Mouse (Mus musculus): Measurements from ENCODE around the gene Sap30bp.

Gene Sap30bp

DNA sequence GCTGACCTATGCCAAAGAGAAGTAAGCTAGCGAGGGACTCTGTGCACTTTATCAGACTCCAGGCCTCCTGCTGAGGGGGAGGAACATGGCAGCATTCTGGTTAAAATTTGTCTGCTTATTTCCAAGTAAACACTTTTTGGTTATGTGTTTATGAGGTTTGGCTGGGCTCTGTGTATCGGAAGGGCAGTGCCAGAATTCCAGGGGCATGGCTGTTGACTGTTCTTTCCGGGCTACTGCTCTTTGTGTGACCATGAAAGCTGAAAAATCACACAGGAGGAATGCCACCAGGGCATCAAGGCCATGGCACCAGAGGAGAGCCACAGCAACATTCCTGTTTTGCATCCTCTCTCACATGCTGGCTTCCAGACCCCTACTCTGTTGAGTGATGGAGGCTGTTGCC is 27.0 kb upstream of the Sap30bp start:
- DNase-seq = no peak

DNA sequence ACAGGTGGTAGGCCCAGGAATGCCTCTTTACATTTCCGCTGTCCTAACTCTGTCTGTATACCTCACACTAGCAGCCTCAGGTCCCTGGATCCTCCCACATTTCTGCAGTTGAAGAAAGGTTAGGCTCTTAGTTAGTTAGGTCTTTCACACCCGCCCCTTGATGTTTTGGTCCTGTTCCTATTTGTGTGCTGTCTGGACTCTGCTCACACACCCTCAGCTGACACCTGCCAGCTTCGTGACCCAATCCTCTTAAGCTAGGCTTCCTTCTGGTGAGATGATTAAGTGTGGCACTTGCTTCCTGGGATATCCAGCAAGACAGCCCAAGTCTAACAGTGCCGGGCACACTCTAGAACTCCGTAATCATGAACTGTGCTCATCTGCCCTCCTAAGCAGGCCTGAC is 26.6 kb upstream of the Sap30bp start:
- DNase-seq = no peak

DNA sequence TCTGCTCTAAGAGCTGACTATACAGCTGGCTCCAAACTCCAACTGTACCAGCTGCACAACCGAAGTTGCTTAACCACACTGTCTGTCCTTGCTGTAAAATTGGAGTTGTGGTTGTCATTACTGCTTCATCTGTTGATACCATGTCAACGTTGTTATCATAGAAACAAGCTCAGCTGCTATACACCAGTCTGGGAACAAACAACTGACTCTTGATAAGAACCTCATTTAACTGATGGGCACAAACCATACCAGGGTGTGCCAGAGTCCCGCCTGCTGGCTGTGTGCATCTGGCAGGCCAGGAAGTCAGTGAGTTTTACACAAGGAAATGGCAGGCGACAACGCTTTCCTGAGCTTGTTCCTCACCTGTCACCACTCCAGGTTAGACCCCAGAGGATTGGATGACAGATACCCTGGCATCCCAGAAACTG is 21.9 kb upstream of the Sap30bp start:
- no peak for DNase-seq

DNA sequence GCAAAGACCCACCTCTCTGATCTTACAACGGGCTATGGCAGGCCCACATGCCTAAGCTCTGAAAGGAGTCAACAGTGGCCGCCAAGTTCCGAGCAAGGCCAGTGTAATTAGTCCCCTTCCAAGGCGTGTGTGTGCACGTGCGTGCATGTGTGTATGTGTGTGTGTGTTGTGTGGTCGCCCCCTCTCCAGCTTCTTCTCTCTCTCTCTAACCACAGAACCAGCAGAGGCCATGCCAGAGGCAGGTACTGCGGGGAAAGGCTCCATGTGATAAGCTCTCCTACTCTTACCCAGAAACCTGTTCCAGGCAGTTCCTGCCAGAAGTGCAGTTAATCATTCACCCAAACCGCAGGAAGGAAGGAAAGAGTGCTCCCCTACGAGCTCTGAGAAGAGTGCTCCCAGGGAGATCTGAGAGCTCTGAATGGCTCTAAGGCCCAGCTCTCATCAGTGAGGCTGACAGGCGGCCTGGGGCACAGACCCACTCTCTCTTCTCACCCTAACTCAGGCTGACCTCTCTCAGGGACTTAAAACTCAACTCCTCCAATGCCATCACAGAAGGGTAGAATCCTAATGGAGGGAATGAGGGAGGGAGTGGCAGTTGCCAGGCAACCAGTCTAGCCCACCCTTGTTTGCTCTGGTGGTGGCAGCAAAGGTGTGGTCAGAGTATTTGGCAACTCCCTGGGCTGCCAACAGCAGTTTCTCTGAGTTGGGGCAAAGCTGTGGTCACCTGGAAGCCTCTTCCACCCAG is 21.3 kb upstream of the Sap30bp start, which contains the start of gene Smim6:
Gene Smim6 (plus strand): TSS at position 386 of the 745 bp plus-strand sequence.
- DNase-seq = no peak

DNA sequence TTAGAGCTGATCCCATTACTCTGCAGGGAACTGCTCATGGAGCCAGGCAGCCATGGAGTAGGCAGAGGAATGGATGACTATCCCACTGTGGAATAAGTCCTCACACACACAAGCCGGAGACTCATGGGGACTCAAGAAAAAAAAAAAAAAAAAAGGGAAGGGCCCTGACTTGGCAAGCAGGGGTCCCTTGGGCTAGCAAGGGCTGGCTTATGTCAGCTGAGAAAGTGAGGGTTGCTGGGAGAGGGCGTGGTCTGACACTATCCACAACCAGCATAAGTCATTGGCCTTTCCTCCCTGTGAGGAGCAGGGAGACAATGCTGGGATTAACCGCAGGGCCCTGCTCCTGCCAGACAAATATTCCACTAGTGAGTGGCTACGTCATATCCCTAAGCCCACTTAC is 16.5 kb upstream of the Sap30bp start:
- no peak for DNase-seq

DNA sequence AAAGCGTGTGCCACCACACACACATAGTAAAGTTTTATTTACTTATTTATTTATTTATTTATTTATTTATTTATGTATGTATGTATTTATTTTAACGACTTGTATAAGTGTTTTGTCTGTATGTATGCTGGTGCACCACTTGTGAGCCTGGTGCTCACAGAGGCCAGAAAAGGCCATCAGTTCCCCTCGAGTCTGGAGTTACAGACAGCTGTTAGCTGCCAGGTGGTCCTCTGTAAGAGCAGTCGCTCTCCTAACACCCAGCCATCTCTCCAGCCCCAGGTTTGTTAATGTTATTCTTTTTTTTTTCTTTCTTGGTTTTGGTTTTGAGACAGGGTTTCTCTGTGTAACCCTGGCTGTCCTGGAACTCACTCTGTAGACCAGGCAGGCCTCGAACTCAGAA is 14.4 kb upstream of the Sap30bp start:
- no peak for DNase-seq

DNA sequence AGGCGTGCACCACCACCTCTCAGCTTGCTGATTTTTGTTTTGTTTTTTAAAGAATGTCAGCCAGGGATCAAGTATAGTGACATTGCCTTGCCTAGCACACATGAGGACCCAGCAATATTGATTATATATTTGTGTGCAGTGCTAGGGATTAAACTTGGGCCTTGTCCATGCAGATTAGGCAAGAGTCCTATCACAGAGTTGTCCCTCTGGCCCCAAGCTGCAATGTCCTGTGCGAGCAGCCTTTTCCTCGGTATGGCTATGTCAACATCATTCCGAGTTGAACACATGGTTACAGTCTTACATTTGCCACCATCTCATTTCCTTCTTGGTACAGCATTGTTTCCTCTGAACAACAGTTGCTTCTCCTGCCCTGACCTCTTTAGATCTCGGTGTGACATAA is 14.0 kb upstream of the Sap30bp start:
- DNase-seq = no peak

DNA sequence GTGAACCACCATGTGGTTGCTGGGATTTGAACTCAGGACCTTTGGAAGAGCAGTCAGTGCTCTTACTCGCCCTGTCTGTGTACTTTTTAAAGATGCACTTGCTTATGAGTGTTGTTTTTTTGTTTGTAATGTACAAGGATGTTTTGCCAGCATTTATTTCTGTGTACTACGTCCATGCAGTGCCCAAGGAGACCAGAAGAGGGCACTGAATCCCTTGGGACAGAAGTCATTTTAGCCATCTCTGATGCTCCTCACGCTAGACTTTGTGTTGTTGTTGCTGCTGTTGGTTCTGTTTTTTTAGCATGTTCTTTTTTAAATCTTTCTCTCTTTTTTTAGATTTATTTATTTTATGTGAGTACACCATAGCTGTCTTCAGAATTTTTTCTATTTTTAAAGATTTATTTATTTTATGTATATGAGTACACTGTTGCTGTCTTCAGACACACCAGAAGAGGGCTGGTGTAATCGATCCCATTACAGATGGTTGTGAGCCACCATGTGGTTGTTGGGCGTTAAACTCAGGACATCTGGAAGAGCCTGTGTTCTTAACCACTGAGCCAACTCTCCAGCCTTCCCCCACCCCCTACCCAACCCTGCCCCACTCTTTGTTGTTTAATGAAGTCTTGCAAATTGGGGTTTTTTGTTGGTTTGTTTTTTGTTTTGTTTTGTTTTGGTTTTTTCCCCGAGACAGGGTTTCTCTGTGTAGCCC is 12.8 kb upstream of the Sap30bp start:
- peak; percentile 69 for DNase-seq

DNA sequence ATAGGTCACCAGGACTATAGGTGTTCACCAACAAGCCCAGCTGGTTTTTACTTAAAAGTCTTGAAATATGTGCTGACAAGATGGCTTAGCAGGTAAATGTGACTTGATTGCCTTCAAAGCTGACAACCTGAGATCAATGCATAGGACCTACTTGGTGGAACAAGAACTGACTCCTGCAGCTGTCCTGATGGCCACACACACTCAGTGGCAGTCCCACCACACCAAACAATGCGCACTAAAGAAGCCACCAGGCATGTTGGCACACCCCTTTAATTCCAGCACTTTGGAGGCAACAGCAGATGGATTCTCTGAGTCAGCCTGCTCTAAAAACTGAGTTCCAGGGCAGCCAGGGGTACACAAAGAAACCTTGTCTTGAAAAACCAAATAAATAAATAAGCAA is 11.1 kb upstream of the Sap30bp start:
- DNase-seq = no peak

DNA sequence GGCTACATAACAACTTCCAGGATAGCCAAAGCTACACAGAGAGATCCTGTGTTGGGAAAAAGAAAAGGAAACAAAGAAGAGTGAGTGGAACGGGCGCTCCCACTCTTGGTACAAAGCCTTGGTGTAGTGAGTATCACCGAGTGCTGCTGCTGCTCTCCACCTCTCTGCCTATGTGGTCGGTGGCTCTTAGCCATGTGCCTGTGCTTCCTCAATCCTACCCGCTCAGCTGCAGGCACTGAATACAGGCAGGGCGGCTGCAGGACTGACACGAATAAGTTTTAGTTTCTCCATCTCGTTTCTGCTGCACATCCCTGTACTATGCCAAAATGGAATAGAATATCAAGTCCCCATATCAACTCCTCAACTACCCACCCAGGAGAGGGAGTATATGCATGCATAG is 4.1 kb upstream of the Sap30bp start:
- peak; percentile 6 for DNase-seq

DNA sequence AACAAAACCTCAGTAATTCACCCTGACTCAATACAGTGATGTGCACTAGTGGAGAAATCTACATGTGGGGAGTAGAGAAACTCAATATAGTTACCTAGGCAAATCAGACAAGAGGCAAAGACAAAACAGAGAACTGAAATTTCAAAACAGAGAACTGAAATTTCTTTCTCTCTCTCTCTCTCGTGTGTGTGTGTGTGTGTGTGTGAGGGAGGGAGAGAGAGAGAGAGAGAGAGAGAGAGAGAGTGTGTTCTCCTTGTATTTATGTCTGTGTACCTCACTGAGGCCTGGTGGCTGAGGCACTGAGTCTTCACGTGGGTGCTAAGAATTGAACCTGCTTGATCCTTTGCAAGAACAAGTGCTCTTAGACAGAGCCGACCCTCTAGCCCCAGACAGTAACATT is 3.3 kb upstream of the Sap30bp start:
- DNase-seq = no peak

DNA sequence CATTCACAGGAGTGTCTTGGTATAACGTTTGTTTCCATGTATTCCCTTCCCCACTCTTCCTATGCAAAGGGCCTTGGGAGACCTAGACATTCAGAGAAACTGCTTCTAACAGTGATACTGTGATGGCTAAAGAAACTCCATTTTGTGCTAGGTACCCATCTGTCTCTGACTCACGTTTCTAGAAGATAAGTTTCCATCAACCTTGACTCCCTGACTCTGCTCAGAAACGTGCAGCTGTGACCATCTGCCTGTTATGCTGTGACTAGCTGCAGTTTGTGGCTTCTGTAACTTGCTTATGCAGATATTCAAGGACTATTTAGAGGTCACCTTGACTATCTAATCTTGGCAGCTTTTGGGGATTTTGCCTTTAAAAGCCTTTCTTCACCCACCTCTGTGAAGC is 1.8 kb upstream of the Sap30bp start:
- DNase-seq = no peak

DNA sequence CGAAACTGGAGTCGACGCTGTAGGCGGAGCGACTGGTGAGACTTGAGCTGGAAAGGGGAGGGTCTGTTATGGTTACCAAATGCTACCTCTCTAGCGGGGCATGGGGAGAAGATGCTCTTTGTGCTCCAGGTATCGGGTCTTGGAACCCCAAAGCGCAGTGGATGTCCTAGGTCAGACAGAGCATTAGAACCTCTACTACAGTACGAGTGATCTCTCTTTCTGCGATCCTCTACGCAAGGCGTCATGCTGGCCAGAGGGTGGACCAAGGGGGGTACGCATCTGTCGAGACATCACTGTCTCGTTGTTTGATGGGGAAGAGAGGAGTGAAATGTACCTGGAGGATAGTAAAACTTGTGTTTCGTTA is 647 bp downstream of the Sap30bp start:
- DNase-seq = no peak

DNA sequence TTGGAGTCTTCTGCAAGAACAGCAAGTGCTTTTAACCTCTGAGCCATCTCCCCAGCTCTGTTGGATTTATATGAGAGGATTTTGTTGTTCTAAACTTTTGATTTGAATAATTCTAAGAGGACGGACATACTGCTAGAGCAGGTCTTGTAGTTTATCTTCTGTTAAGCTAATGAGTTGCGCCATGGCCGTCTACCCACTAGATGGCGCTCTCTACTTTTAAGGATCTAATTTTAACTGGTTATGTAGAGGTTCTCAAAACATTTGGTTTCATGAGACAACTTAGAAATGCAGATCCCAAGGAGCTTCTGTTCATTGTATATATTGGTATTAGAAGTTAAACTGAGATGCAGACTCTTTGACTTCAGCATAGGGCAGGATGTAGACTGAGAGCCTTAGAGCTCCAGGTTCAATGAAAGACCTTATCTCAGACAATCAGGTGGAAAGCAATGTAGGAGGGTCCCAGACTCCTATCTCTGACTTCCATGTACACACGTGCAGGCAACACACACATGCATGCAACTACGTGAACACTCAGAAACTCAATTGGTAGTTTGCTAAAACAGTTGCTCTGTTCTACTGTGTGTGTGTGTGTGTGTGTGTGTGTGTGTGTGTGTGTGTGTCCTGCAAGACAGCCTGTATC is 6.7 kb downstream of the Sap30bp start:
- peak; percentile 75 for DNase-seq

DNA sequence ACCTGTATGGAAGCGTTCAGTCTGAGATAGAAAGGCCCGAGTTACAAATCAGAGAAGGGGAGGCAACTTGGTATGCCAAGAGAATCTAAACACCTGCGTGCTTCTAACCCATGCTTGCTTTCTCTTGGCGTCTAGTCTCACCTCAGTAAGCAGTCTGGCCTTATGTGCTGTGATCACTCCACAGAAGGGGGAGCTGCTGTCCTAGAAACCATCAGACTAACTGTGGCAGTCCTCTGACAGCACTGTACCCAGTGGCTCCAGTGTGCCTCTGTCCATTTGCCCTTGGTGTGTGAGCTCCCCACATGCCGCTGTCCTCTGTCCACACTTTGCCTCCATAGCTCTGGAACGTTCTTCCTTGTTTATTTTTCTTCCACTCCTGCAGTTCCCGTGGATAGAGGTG is 8.9 kb downstream of the Sap30bp start:
- DNase-seq = no peak

DNA sequence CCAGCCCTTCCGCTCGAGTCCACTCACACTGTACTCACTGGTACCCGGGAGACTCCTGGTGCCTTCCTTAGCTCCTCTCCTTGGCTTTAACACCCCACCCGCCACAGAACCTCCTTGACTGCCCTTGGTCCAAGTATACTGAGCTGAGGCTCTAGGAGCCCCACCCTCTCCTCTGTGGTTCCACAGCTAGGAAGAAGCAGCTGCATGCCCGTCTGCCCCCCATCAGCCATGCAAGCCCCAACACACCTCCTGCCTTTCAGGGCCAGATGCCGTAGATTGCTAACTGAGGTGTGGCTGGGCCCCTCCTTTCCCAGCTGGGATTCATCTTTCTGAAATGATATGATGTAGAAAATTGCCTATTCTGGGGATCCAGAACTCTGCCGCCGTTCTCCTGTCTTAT is 12.2 kb downstream of the Sap30bp start:
- no peak for DNase-seq

DNA sequence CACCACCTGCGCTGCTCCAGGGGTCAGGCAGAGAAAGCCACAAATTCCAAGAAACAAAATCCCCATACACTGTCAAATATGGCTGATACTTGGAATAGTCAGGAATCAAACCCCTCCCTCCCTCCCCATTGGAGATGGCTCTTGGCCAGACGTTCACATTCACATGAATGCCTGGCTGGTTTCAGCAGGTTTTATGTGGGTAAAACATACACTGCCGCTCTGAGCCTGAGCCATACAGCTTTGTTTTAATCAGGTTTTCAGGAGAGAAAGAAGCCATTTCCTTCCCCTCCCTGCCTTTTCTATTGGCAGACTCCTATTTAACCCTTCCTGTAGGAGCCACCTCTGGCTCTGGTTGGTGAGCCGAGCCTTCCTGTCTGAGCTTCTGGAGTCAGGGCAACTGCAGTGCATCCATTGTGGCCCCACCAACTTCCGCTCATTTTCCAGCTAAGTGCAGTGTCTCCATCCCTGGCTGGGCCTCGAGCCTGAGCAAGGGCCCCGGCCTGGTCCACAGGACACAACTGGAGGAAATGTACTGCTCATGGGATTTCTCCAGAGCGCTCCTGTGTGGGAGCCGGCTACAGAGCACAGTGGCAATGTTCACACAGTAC is 13.2 kb downstream of the Sap30bp start:
- no peak for DNase-seq

DNA sequence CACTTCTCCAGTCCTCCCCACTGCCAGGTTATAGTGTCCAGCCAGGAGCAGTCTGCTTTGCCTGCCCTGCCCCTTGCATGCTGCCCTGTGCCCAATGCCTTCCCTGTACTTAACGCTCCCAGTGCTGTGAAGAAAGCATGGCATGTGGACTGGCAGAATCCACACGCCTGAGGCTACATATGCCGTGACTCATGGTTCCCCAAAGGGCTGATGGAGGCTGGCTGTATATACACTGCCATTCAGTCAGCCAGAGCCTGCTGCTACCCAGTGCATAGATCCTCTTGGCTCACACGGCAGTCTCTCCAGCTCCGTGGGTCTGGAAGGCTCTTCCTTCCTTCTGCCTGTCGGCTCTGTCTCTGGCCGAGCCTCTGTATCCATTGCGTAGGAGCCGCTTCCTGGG is 15.2 kb downstream of the Sap30bp start:
- DNase-seq = no peak

DNA sequence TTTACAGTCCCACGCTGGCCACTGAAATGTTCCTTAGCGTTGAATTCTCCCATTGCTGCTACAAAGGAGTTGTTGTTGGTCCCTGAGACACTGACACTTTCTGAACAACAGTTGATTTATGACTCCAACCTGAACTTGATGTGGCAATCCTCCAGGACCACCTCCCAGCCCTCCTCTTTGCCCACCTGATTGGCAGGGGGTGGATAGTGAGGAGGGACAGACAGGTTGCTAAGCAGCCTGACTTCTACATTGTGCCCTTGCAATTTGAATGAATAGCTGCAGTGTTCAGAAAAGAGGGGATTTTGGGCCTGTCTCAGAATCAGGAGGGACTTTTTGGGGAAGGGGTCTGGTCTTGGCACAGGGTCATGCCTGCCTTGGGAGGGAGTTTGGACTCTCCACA is 17.6 kb downstream of the Sap30bp start:
- no peak for DNase-seq

DNA sequence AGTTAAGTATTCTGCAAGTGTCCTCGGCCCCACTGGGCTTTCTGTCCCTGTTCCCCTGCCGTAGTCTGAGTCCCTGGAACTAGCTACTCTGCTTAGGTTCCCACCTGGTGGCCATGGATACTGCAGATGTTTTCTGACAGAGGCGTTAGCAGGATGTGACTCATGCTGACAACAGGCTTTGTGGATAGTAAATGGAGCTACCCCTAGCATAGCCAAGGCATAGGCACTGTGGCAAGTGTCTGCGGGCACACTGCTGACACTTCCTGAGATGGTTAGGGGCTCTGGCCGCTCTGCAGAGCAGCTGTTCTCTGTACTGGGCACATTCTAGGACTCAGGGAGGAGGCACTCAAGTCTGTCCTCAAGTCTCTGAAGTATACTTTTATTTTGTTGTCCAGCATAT is 21.6 kb downstream of the Sap30bp start:
- DNase-seq = no peak

DNA sequence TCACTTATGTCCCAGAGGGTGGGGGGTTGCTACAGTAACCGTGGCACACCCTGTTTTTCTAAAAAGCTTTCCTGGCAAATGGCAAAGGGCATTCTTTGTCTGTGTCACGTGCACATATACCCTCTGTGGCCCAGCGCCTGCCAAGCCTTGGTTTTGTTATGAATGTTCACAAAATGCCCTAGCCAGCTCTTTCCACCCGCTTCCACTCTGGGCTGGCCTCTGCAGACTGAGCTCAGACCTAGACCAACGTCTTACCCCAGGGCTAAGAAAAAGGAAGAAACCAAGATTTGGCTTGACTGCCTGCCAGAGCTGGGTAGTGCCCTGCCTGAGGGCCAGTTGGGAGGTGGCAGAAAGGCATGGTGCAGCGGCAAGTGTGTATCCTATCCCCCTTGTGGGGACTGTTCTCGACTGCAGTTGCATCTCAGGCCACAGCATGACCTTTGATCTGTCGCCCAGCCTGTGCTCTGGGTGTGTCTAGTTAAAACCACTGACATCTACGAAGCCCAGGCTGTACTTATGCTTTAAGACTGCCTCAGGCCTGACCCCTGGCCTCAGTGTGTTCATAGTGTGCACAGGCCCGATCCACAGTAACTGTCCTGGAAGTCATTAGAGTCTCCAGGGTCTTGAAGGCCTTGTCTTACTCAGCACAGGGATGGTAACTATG is 22.2 kb downstream of the Sap30bp start:
- DNase-seq = no peak

DNA sequence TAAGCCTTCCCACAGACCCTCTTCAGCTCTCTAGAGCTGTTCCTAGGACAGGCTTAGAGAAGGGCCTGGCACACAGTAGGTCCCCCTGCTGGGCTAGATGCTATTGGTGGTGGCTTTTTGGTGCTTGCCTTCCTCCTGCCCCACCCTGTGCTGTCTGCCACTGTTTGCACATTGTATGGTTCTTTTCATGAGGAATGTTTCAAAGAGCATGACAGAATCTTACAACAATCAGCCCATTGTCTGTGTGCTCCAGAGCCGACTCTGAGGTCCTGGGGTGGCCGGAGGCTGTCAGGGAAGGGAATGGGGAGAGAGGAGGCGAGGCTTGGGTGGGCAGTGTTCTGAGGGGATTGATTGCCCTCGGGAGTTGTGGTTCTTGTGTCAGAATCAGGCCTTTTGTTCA is 23.4 kb downstream of the Sap30bp start:
- no peak for DNase-seq

DNA sequence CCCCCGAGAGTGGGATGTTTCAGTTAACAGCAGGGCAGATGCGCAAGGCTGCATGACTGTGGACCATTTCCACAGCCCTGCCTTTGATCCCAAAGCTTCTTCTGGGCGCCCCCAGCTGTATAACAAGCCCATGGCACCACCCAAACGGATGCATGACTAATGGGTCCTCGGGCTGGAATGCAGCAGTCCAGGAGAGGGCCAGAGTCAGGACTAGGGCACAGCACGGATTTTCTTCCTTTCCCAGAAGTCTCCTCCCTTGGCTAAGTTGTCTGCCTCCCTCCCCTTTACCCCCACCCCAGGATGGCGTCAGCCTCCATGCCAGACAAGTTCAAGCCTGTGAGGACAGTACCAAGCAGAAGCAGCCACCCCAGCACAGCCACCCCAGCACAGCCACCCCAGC is 24.9 kb downstream of the Sap30bp start:
- DNase-seq = no peak
